Mouse (Mus musculus): ENCODE measurements around the gene Pbx1. TPM values are rescaled to one million over a fixed set of nuclear protein-coding genes. Genes with fewer than 3 reads are reported as not detected.

Pbx1 gene
- polyA plus RNA-seq, 1 experiment from 2014 or later: 114 TPM

DNA sequence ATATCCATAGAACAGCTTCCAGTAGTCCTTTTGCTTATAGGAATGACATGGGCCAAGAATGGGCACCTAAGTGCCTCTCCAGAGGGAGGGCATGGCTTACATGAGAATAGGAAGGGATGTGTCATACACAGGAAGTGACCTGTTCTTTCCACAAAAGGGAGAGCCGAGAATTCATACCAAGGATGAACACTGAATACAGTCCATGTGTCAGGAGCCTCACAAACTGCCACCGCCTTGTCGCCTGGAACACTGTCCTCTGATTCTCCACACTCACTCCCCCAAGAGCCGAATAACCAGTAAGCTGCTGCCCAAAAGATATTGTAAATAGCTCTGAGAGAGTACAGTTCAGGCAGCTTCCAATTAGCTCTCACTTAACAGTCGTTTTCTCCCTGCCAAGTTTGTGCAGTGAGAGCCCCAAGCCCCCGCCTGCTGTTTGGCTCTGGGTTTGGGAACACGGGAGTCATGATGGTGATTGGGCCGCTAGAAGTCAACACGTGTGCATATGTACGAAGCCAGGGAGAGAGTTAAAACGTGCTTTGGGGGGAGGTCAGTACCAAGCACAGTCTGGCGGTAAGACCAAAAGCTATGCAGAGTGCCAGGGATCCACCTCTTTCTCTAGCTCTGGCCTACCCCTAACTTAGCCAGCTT lies 57.0 kb downstream of the Pbx1 start:
- Histone ChIP-seq H3K9me3 (ENCODE audit: control insufficient read depth, low read length) (no peaks in the 10 kb centered on the region), H3K9ac (replicated peaks; ENCODE audit: low read length) (no peak overlapping the region), H3K4me3 (replicated peaks; ENCODE audit: low read depth, low read length) (no peak overlapping the region), H3K27ac (replicated peaks; ENCODE audit: low read depth, low read length) (no peak overlapping the region), H3K4me1 (ENCODE audit: control insufficient read depth, insufficient read depth, low read length) (peaks cover 12% of the 10 kb centered on the region), H3K36me3 (ENCODE audit: control insufficient read depth, insufficient read depth, low read length) (peaks cover 6% of the 10 kb centered on the region; the same call in 1 of the 2 replicates), H3K4me2 (ENCODE audit: low read length) (no peak overlapping the region), H3K27me3 (ENCODE audit: control insufficient read depth, insufficient read depth, low read length) (no peaks in the 10 kb centered on the region)
- no peak for DNase-seq
- WGBS: 86% methylated on average over 12 of the region's 12 CpGs
- ATAC-seq (ENCODE audit: low FRiP score, low TSS enrichment): no peak

DNA sequence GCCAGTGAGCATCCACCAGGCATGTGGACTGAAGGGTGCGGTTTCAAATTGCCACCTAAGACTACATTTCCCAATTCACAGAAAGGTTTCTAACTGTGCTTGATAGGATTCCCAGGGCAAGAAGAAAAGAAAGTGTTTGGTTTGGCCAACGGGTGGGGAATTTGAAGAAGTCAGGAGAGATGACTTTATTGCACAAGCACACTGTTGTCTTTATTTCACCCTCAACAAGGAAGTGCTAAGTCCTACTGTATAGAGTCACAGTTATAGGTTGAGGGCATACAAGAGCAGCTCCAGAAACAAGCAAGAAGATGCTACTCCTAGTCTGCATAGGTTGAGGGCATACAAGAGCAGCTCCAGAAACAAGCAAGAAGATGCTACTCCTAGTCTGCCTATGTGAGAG lies 60.0 kb downstream of the Pbx1 start:
- DNase-seq: no peak
- 90% methylated on average over 2 of the region's 2 CpGs for WGBS
- ATAC-seq (ENCODE audit: low FRiP score, low TSS enrichment): no peak
- no peak overlapping the region for H3K9ac ChIP-seq (replicated peaks; ENCODE audit: low read length)
- H3K9me3 ChIP-seq (ENCODE audit: control insufficient read depth, low read length): no peaks in the 10 kb centered on the region
- peaks cover 14% of the 10 kb centered on the region; the same call in 1 of the 2 replicates for H3K4me1 ChIP-seq (ENCODE audit: control insufficient read depth, insufficient read depth, low read length)
- no peak overlapping the region for H3K4me2 ChIP-seq (ENCODE audit: low read length)
- H3K27ac ChIP-seq (replicated peaks; ENCODE audit: low read depth, low read length): no peak overlapping the region
- H3K36me3 ChIP-seq (ENCODE audit: control insufficient read depth, insufficient read depth, low read length): peaks cover 11% of the 10 kb centered on the region; the same call in 1 of the 2 replicates
- no peak overlapping the region for H3K4me3 ChIP-seq (replicated peaks; ENCODE audit: low read depth, low read length)
- H3K27me3 ChIP-seq (ENCODE audit: control insufficient read depth, insufficient read depth, low read length): no peaks in the 10 kb centered on the region

DNA sequence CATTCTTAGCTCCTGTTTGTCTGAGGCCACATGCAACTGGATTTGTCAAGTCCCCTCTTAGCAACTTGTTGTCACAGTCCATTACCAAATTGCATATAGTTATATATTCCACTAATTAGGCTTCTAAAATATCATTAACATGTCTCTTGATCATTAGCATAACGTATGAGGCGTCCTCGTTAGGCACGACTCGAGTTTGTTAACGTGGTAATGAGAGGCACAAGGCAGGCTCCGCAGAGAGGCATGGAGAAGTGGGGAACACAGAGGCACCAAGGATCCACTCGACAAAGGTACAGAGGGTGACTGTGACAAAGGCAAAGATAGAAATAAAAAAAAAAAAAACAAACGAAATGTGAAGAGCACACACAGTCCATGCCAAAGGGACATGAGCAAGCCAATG lies 61.1 kb downstream of the Pbx1 start:
- 82% methylated on average over 9 of the region's 9 CpGs for WGBS
- H3K9ac ChIP-seq (replicated peaks; ENCODE audit: low read length): no peak overlapping the region
- H3K27ac ChIP-seq (replicated peaks; ENCODE audit: low read depth, low read length): no peak overlapping the region
- no peaks in the 10 kb centered on the region for H3K9me3 ChIP-seq (ENCODE audit: control insufficient read depth, low read length)
- peaks cover 20% of the 10 kb centered on the region; the same call in 1 of the 2 replicates for H3K4me1 ChIP-seq (ENCODE audit: control insufficient read depth, insufficient read depth, low read length)
- DNase-seq (no peak), ATAC-seq (ENCODE audit: low FRiP score, low TSS enrichment) (no peak)
- H3K4me3 ChIP-seq (replicated peaks; ENCODE audit: low read depth, low read length): no peak overlapping the region
- H3K4me2 ChIP-seq (ENCODE audit: low read length): no peak overlapping the region
- peaks cover 11% of the 10 kb centered on the region; the same call in 1 of the 2 replicates for H3K36me3 ChIP-seq (ENCODE audit: control insufficient read depth, insufficient read depth, low read length)
- no peaks in the 10 kb centered on the region for H3K27me3 ChIP-seq (ENCODE audit: control insufficient read depth, insufficient read depth, low read length)

DNA sequence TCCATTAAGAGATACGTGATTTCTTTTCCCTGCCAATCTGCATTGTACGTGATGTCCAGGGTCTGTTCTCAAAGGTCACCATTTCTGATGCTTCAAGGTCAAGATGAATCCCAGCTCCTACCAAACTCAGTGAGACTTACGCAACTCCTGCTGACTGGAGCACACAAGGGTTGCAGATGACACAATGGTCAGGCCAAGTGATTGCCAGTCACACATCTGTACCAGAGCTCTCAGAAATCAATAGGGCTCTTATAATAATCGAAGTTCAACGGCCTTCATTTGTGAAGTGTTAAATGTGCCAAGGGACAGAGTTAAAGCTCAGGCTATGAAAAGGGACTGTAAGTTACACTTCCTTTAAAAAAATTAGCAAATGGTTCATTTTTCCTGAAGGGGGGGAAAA lies 65.8 kb downstream of the Pbx1 start:
- Histone ChIP-seq H3K4me3 (replicated peaks; ENCODE audit: low read depth, low read length) (no peak overlapping the region), H3K27me3 (ENCODE audit: control insufficient read depth, insufficient read depth, low read length) (no peaks in the 10 kb centered on the region), H3K27ac (replicated peaks; ENCODE audit: low read depth, low read length) (no peak overlapping the region), H3K9me3 (ENCODE audit: control insufficient read depth, low read length) (no peaks in the 10 kb centered on the region), H3K4me2 (ENCODE audit: low read length) (no peak overlapping the region), H3K9ac (replicated peaks; ENCODE audit: low read length) (no peak overlapping the region), H3K36me3 (ENCODE audit: control insufficient read depth, insufficient read depth, low read length) (peaks cover 9% of the 10 kb centered on the region; the same call in 1 of the 2 replicates), H3K4me1 (ENCODE audit: control insufficient read depth, insufficient read depth, low read length) (peaks cover 46% of the 10 kb centered on the region)
- DNase-seq (no peak), ATAC-seq (ENCODE audit: low FRiP score, low TSS enrichment) (no peak)
- WGBS: 76% methylated on average over 5 of the region's 5 CpGs

DNA sequence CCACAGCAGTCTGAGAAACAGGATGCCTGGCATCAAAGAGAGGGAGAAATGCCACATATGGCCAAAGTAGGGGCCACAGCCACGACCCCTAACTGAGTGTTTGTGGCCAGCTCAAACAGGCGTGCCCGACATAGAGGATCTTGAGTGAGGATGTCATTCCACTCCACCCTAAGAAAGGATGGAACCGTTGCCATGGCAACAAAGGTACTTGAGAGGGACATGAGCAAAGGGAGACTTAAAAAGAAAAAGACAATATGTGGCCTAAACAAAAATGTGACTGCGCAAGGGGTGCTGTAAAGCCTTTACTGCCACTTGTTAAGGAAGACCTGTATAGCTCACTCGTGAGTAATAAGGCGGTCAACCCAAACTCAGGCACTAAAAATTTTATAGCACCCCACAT lies 67.7 kb downstream of the Pbx1 start:
- H3K27me3 ChIP-seq (ENCODE audit: control insufficient read depth, insufficient read depth, low read length): no peaks in the 10 kb centered on the region
- ATAC-seq (ENCODE audit: low FRiP score, low TSS enrichment) (no peak), DNase-seq (peak; percentile 75)
- WGBS: 46% methylated on average over 7 of the region's 7 CpGs
- H3K4me1 ChIP-seq (ENCODE audit: control insufficient read depth, insufficient read depth, low read length): peaks cover 63% of the 10 kb centered on the region
- H3K27ac ChIP-seq (replicated peaks; ENCODE audit: low read depth, low read length): 0 out of 2 replicates have a peak overlapping the region, but pooled peaks have one; percentile 26
- no peak overlapping the region for H3K9ac ChIP-seq (replicated peaks; ENCODE audit: low read length)
- no peaks in the 10 kb centered on the region for H3K9me3 ChIP-seq (ENCODE audit: control insufficient read depth, low read length)
- no peak overlapping the region for H3K4me2 ChIP-seq (ENCODE audit: low read length)
- no peak overlapping the region for H3K4me3 ChIP-seq (replicated peaks; ENCODE audit: low read depth, low read length)
- H3K36me3 ChIP-seq (ENCODE audit: control insufficient read depth, insufficient read depth, low read length): no peaks in the 10 kb centered on the region

DNA sequence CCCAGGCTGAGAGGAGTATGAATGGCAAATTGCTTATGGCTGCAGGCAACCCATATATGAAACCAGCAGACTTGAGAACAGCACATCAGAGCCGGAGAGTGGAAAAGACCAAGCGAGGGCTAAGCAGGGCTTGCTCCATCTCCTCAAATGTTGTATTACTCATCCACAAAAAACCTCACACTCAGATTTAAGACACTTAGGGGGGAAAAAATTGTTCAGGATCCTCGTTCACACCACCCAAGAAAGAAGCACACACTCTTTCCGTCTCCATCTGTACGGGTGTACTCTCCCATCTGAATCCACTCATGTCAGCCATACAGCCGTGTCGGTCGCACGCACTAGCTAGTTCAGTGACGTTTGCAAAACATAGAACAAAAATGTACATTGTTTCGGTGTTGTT lies 69.0 kb downstream of the Pbx1 start:
- Histone ChIP-seq H3K36me3 (ENCODE audit: control insufficient read depth, insufficient read depth, low read length) (no peaks in the 10 kb centered on the region), H3K4me1 (ENCODE audit: control insufficient read depth, insufficient read depth, low read length) (peaks cover 75% of the 10 kb centered on the region), H3K27me3 (ENCODE audit: control insufficient read depth, insufficient read depth, low read length) (no peaks in the 10 kb centered on the region), H3K4me3 (replicated peaks; ENCODE audit: low read depth, low read length) (no peak overlapping the region), H3K9ac (replicated peaks; ENCODE audit: low read length) (no peak overlapping the region), H3K9me3 (ENCODE audit: control insufficient read depth, low read length) (no peaks in the 10 kb centered on the region), H3K27ac (replicated peaks; ENCODE audit: low read depth, low read length) (no peak overlapping the region), H3K4me2 (ENCODE audit: low read length) (no peak overlapping the region)
- ATAC-seq (ENCODE audit: low FRiP score, low TSS enrichment) (no peak), DNase-seq (no peak)
- WGBS: 91% methylated on average over 11 of the region's 11 CpGs

DNA sequence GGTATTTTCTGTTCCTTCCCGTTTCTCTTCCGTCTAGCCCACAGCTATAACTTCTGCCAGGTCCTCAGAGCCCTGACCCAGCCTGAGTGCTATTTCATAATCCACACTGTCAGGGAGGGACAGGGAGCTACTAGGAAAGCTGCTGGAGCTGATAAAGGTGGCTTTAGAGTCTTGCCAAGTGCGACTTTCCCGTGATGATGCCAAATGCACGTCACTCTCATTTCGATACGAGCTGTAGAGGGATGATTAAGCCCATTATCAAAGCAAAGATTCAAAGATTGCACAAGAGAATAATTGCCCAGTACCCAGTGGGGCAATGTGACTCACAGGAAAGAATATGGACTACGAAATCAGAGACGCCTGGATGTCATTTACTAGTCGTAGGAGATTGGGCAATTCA lies 69.6 kb downstream of the Pbx1 start:
- ATAC-seq (ENCODE audit: low FRiP score, low TSS enrichment) (no peak), DNase-seq (no peak)
- H3K36me3 ChIP-seq (ENCODE audit: control insufficient read depth, insufficient read depth, low read length): no peaks in the 10 kb centered on the region
- H3K9ac ChIP-seq (replicated peaks; ENCODE audit: low read length): no peak overlapping the region
- no peak overlapping the region for H3K4me3 ChIP-seq (replicated peaks; ENCODE audit: low read depth, low read length)
- H3K4me1 ChIP-seq (ENCODE audit: control insufficient read depth, insufficient read depth, low read length): peaks cover 71% of the 10 kb centered on the region
- H3K9me3 ChIP-seq (ENCODE audit: control insufficient read depth, low read length): no peaks in the 10 kb centered on the region
- no peak overlapping the region for H3K4me2 ChIP-seq (ENCODE audit: low read length)
- H3K27me3 ChIP-seq (ENCODE audit: control insufficient read depth, insufficient read depth, low read length): no peaks in the 10 kb centered on the region
- WGBS: 61% methylated on average over 10 of the region's 10 CpGs
- no peak overlapping the region for H3K27ac ChIP-seq (replicated peaks; ENCODE audit: low read depth, low read length)

DNA sequence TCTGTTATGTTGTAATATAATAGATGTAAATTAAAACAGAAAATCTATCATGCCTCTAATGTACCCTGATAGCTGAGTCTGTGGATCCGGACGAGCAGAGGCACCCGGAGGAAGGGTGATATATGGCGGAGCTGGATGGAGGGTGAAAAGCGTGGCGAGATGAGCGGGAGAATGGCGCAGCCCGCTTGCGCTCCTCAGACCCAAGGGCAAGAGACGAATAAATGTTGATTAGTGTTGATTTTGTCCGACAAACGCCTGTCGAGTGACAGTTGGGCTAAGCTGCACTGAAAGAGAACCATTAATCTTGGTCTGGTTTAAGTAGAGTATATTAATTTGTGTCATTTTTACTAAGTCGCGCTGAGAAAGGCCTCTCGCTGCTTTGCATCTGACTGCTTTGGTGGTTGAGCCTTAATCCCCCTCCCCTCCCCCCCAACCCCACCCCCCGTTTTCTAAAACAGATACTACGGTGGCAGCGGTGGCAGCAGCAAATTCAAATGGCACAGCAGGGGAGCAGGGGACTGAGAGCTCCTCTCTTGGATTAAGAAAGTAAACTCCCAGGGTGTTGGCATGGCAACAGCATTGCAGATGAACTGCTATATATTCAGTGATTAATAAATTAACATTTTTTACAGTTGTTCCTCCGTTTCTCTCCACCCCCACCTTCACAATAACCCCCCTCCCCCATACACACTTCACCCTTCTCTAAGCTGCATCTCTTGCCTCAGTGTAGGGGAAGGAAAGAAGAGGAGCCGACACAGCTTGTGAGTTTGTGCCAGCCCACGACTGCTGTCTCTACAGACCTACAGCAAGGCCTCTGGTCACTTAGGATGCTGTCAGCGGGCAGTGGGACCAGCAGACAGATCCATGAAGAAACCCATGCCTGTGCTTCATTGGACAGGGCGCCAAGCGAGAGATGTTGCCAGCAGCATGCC lies 74.1 kb downstream of the Pbx1 start:
- no peaks in the 10 kb centered on the region for H3K36me3 ChIP-seq (ENCODE audit: control insufficient read depth, insufficient read depth, low read length)
- H3K9ac ChIP-seq (replicated peaks; ENCODE audit: low read length): peak overlapping the region; percentile 21
- peak; percentile 86 for ATAC-seq (ENCODE audit: low FRiP score, low TSS enrichment)
- H3K27ac ChIP-seq (replicated peaks; ENCODE audit: low read depth, low read length): peak overlapping the region; percentile 89
- 0 out of 2 replicates have a peak overlapping the region, but pooled peaks have one; percentile 14 for H3K4me3 ChIP-seq (replicated peaks; ENCODE audit: low read depth, low read length)
- H3K4me1 ChIP-seq (ENCODE audit: control insufficient read depth, insufficient read depth, low read length): peaks cover 71% of the 10 kb centered on the region
- 2% methylated on average over 26 of the region's 26 CpGs for WGBS
- peak overlapping the region; percentile 55 for H3K4me2 ChIP-seq (ENCODE audit: low read length)
- H3K27me3 ChIP-seq (ENCODE audit: control insufficient read depth, insufficient read depth, low read length): no peaks in the 10 kb centered on the region
- DNase-seq: peak; percentile 95
- H3K9me3 ChIP-seq (ENCODE audit: control insufficient read depth, low read length): no peaks in the 10 kb centered on the region

All from midbrain, embryonic 14.5 days (tissue).